Mouse (Mus musculus) embryonic facial prominence, embryonic 14.5 days (tissue): ENCODE measurements around the gene Cdk2ap2. TPM values are rescaled to one million over a fixed set of nuclear protein-coding genes. Genes with fewer than 3 reads are reported as not detected.
"Not testable (repeated sequence)": the region's sequence is repeated elsewhere in the genome, so short reads cannot be mapped to it uniquely, and the experiment has no call there.

Source experiments
- ATAC-seq: fragments of 200-750 bp; cut with Nextera tagmentation; 2 replicates; pipeline ENCODE4 v1.8.0; 2017; ENCODE audit warnings: low read depth, moderate number of reproducible peaks, moderate TSS enrichment
- DNase-seq: peaks from one replicate; pipeline ENCODE4 v3.0.0-alpha.2; 2015; ENCODE audit warnings: low spot score
- H3K27ac ChIP-seq: fragments of 300-500 bp; sonication (generic); replicated peaks from 2 replicates; pipeline ENCODE4 v1.5.1; 2014; ENCODE audit warnings: low read depth, mild to moderate bottlenecking, low read length, moderate library complexity
- H3K27me3 ChIP-seq: fragments of 300-500 bp; sonication (generic); replicated peaks from 2 replicates; pipeline ENCODE4 v1.6.1; 2014; ENCODE audit warnings: low read length; ENCODE audit not compliant: control insufficient read depth, insufficient read depth
- H3K36me3 ChIP-seq: fragments of 300-500 bp; sonication (generic); 2 replicates; pipeline ENCODE4 v1.6.1; 2014; ENCODE audit warnings: low read length, mixed read lengths; ENCODE audit not compliant: control insufficient read depth, insufficient read depth
- H3K4me1 ChIP-seq: fragments of 300-500 bp; sonication (generic); 2 replicates; pipeline ENCODE4 v1.6.1; 2014; ENCODE audit warnings: antibody characterized with exemption, low read length; ENCODE audit not compliant: control insufficient read depth, insufficient read depth
- H3K4me2 ChIP-seq: fragments of 300-500 bp; sonication (generic); 2 replicates; pipeline ENCODE4 v1.6.1; 2014; ENCODE audit warnings: low read depth, mild to moderate bottlenecking, low read length, moderate library complexity, mixed read lengths
- H3K4me3 ChIP-seq: fragments of 300-500 bp; sonication (generic); 2 replicates; pipeline ENCODE4 v1.5.1; 2014; ENCODE audit warnings: low read depth, mild to moderate bottlenecking, low read length
- H3K9ac ChIP-seq: fragments of 300-500 bp; sonication (generic); 2 replicates; pipeline ENCODE4 v1.6.1; 2014; ENCODE audit warnings: low read depth, mild to moderate bottlenecking, low read length, moderate library complexity, mixed read lengths
- H3K9me3 ChIP-seq: fragments of 300-500 bp; sonication (generic); 2 replicates; pipeline ENCODE4 v1.6.1; 2016; ENCODE audit warnings: low read length; ENCODE audit not compliant: control insufficient read depth
- WGBS: fragments of 180-500 bp; shearing (Covaris S2); extraction: QIAGEN DNeasy Blood & Tissue Kit; methylation state at CpG from one replicate; pipeline ENCODE4 v1.1.7; 2014; 5-methylcytosine and 5-hydroxymethylcytosine counted together
- polyA plus RNA-seq: library from polyadenylated mRNA; unstranded; fragments of >200 nt; fragmentation: Nextera tagmentation; extraction: Ambion mirVana; gene quantifications from 2 replicates; pipeline ENCODE4 v1.2.1, GENCODE M21; 2014

Gene Cdk2ap2
- 66.1 and 68.6 TPM in 2 replicates for polyA plus RNA-seq

GRCm38 (mm10) chr19:4096642-4097440, at the start of gene Cdk2ap2:
Gene Cdk2ap2, plus strand, starts transcription at chr19:4097182.
- peak within 1 kb of the TSS; percentile 79 for H3K27ac ChIP-seq
- DNase-seq (peak; percentile 99), ATAC-seq (peak; percentile 95)
- no peaks in the 10 kb centered on the region for H3K36me3 ChIP-seq
- H3K9ac ChIP-seq: peak within 1 kb of the TSS; percentile 60
- H3K27me3 ChIP-seq: peaks cover 28% of the 10 kb centered on the region
- H3K4me3 ChIP-seq: peak within 1 kb of the TSS; percentile 56
- no peaks in the 10 kb centered on the region for H3K9me3 ChIP-seq
- H3K4me2 ChIP-seq: peak within 1 kb of the TSS; percentile 66
- WGBS: under 1% methylated on average over 45 of the region's 65 CpGs
- H3K4me1 ChIP-seq: peaks cover 25% of the 10 kb centered on the region

- Histone ChIP-seq H3K27me3 (no peaks in the 10 kb centered on the region), H3K4me3 (no peak overlapping the region), H3K9me3 (no peaks in the 10 kb centered on the region), H3K27ac (no peak overlapping the region), H3K36me3 (no peaks in the 10 kb centered on the region), H3K4me1 (no peaks in the 10 kb centered on the region; the same call in 1 of the 2 replicates), H3K9ac (no peak overlapping the region), H3K4me2 (no peak overlapping the region)
- DNase-seq: peak; percentile 87
- 11% methylated on average over 4 of the region's 4 CpGs for WGBS
- ATAC-seq: no peak
These were observed 49.1 kb upstream of the Cdk2ap2 start for GRCm38 (mm10) chr19:4047859-4048258.

- not testable (repeated sequence) for H3K9me3 ChIP-seq, H3K9ac ChIP-seq, H3K4me1 ChIP-seq, H3K4me3 ChIP-seq, DNase-seq, ATAC-seq, H3K36me3 ChIP-seq, H3K4me2 ChIP-seq, H3K27me3 ChIP-seq, H3K27ac ChIP-seq
- WGBS: 71% methylated on average over 5 of the region's 5 CpGs
These were observed 47.9 kb upstream of the Cdk2ap2 start for GRCm38 (mm10) chr19:4049069-4049468.

- H3K9me3 ChIP-seq: no peaks in the 10 kb centered on the region
- H3K9ac ChIP-seq: no peak overlapping the region
- H3K4me2 ChIP-seq: no peak overlapping the region
- DNase-seq (no peak), ATAC-seq (no peak)
- no peaks in the 10 kb centered on the region; the same call in 1 of the 2 replicates for H3K4me1 ChIP-seq
- no peak overlapping the region for H3K4me3 ChIP-seq
- no peaks in the 10 kb centered on the region for H3K36me3 ChIP-seq
- WGBS: 92% methylated on average over 5 of the region's 5 CpGs
- no peak overlapping the region for H3K27ac ChIP-seq
- H3K27me3 ChIP-seq: no peaks in the 10 kb centered on the region
These were observed 46.0 kb upstream of the Cdk2ap2 start for GRCm38 (mm10) chr19:4051016-4051415.

GRCm38 (mm10) chr19:4051741-4052515, 45.1 kb upstream of the Cdk2ap2 start:
- 50% methylated on average over 10 of the region's 10 CpGs for WGBS
- peak; percentile 35 for DNase-seq
- H3K27me3 ChIP-seq: no peaks in the 10 kb centered on the region
- H3K9ac ChIP-seq: no peak overlapping the region; the same call in 1 of the 2 replicates
- H3K4me3 ChIP-seq: no peak overlapping the region
- no peak overlapping the region for H3K4me2 ChIP-seq
- ATAC-seq: no peak
- H3K36me3 ChIP-seq: no peaks in the 10 kb centered on the region
- H3K9me3 ChIP-seq: no peaks in the 10 kb centered on the region
- no peak overlapping the region for H3K27ac ChIP-seq
- H3K4me1 ChIP-seq: no peaks in the 10 kb centered on the region

- H3K27me3 ChIP-seq: no peaks in the 10 kb centered on the region
- no peaks in the 10 kb centered on the region for H3K36me3 ChIP-seq
- H3K4me3 ChIP-seq: no peak overlapping the region
- ATAC-seq: no peak
- 62% methylated on average over 5 of the region's 5 CpGs for WGBS
- no peak overlapping the region for H3K4me2 ChIP-seq
- no peaks in the 10 kb centered on the region for H3K4me1 ChIP-seq
- no peaks in the 10 kb centered on the region for H3K9me3 ChIP-seq
- no peak overlapping the region for H3K9ac ChIP-seq
- no peak for DNase-seq
- no peak overlapping the region for H3K27ac ChIP-seq
These were observed 44.4 kb upstream of the Cdk2ap2 start for GRCm38 (mm10) chr19:4052516-4053030.

- Histone ChIP-seq H3K4me2 (no peak overlapping the region), H3K27me3 (no peaks in the 10 kb centered on the region), H3K4me3 (no peak overlapping the region), H3K9me3 (no peaks in the 10 kb centered on the region), H3K4me1 (no peaks in the 10 kb centered on the region), H3K36me3 (no peaks in the 10 kb centered on the region), H3K9ac (no peak overlapping the region), H3K27ac (no peak overlapping the region)
- no peak for ATAC-seq
- DNase-seq: no peak
- WGBS: 87% methylated on average over 5 of the region's 5 CpGs
These were observed 42.4 kb upstream of the Cdk2ap2 start for GRCm38 (mm10) chr19:4054613-4055012.

GRCm38 (mm10) chr19:4055216-4055946, 41.6 kb upstream of the Cdk2ap2 start:
- Histone ChIP-seq H3K4me1 (no peaks in the 10 kb centered on the region), H3K27ac (no peak overlapping the region), H3K9ac (no peak overlapping the region), H3K9me3 (no peaks in the 10 kb centered on the region), H3K27me3 (no peaks in the 10 kb centered on the region), H3K4me2 (no peak overlapping the region), H3K36me3 (no peaks in the 10 kb centered on the region), H3K4me3 (no peak overlapping the region)
- ATAC-seq (no peak), DNase-seq (no peak)
- WGBS: 73% methylated on average over 8 of the region's 8 CpGs
